Mouse (Mus musculus) ES-E14 (cell line): ENCODE data around the gene Fam178b.

Experiments
- CHD2 ChIP-seq: IDR thresholded peaks from 2 replicates; pipeline ENCODE4 v1.6.1; 2014; ENCODE audit warnings: mild to moderate bottlenecking, low read depth, low read length, inconsistent platforms
- MAFK ChIP-seq: IDR thresholded peaks from 2 replicates; pipeline ENCODE4 v1.6.1; 2014; ENCODE audit warnings: mild to moderate bottlenecking, low read depth, low read length, inconsistent platforms; ENCODE audit not compliant: insufficient read depth
- ZC3H11A ChIP-seq: IDR thresholded peaks from 2 replicates; pipeline ENCODE4 v1.6.1; 2012; ENCODE audit warnings: low read depth, mild to moderate bottlenecking, inconsistent platforms, low read length, borderline replicate concordance

DNA sequence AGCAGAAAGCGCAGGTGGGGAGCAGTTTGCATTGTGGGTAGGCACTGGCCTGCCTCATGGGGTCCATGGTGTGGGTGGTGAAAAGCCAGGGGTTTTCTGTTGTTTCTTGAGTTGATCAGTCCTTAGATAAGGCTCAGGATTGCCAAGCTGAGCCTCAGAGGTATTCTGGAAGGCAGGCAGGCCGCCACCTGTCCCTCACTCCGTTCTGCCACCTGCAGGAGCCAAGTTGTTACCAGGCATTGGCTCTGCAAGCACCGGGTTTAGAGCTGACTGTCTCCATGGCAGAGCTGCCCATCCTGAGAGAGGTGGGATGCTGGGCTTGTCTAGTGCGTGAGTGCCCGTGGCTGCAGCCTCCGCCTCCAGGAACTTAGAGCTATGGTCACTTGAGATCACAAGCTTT is 160.8 kb downstream of the Fam178b start:
- TF ChIP-seq ZC3H11A (no peak), MAFK (no peak), CHD2 (no peak)
